Mouse (Mus musculus) frontal cortex, postnatal 14 days (tissue): ENCODE data around the gene Slc22a20.

Source experiments
- DNase-seq, 2 experiments: peaks; one replicate each; pipeline ENCODE4 v3.0.0; 2022; ENCODE audit warnings: low spot score in 2 of 2

Gene Slc22a20

GRCm38 (mm10) chr19:5924713-5925093, 61.2 kb downstream of the Slc22a20 start, which contains the start of gene Cdc42ep2:
Gene Cdc42ep2 (minus strand): TSS chr19:5924816.
- DNase-seq = peak; percentile 78 to 90

- peak; percentile 72 to 88 for DNase-seq
Measured at GRCm38 (mm10) chr19:5923990-5924712, 61.8 kb downstream of the Slc22a20 start.

- DNase-seq = no peak
Measured at GRCm38 (mm10) chr19:5922963-5923362, 63.0 kb downstream of the Slc22a20 start.

- DNase-seq = no peak
Measured at GRCm38 (mm10) chr19:5922119-5922942, 63.6 kb downstream of the Slc22a20 start.

GRCm38 (mm10) chr19:5921715-5922114, 64.2 kb downstream of the Slc22a20 start:
- DNase-seq = no peak
